Mouse (Mus musculus) induced T-regulatory cell, adult 2 months (primary cell): Measurements from ENCODE around the gene C8a.

Experiments used
- DNase-seq: peaks from one replicate; pipeline ENCODE4 v3.0.0-alpha.2; 2012; ENCODE audit warnings: low read depth

The C8a gene

DNA sequence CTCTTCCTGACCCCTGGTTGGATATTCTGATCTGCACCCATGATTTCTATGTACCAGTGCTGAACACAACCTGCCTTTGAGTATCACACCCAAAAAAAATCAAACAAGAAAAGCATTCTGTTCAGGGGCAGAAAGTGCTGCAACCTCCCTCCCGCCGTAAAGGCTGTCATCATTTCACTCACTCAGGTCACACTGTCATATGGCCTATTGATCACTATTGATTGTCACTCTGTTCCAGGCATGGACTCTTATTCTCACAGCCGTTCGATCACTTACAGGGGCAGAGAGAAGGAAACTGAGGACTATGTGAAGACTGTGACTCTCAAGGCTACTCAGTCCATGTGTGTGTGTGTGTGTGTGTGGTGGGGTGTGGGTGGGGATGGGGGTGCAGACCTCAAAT lies 108.0 kb downstream of the C8a start:
- no peak for DNase-seq

DNA sequence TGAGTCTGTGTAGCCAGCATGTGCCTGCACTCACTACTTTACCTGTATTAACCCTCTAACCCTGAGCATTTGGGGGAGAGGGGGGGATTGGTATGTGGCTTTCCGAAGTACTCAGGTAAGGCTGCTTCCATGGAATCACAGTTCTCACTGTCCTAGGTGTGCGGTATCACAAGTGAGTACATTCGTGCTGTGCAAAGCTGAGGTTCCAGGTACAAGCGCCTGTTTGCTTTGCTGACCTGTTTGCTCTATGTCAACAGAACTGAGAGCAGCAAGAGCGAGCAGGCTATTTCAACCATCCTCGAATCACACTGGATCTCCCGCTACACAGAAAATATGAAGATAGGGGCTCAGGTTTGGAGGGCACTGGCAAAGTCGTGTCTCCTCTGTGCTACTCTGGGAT lies 110.1 kb downstream of the C8a start, which contains the start of gene C8b:
TSS of gene C8b (plus strand) at position 253 of the 400 bp plus-strand sequence.
- DNase-seq, result no peak
